Mouse (Mus musculus): Measurements from ENCODE around the gene Grsf1. TPM values are rescaled to one million over a fixed set of nuclear protein-coding genes. Genes with fewer than 3 reads are reported as not detected.

Gene Grsf1
- polyA plus RNA-seq, 1 experiment from 2014 or later: 91.0 TPM

- DNase-seq (ENCODE audit: low spot score) (no peak), ATAC-seq (replicated peaks; ENCODE audit: insufficient number of reproducible peaks, low FRiP score, low TSS enrichment, low read depth) (no peak)
- Histone ChIP-seq H3K27me3 (ENCODE audit: control insufficient read depth, insufficient read depth, low read length) (no peaks in the 10 kb centered on the region), H3K27ac (replicated peaks; ENCODE audit: low read depth, low read length) (no peak overlapping the region), H3K4me3 (ENCODE audit: low read depth, low read length) (no peak overlapping the region), H3K36me3 (replicated peaks; ENCODE audit: control insufficient read depth, insufficient read depth, low read depth, low read length) (peaks cover 14% of the 10 kb centered on the region), H3K4me1 (ENCODE audit: control insufficient read depth, insufficient read depth, low read length) (no peaks in the 10 kb centered on the region), H3K9me3 (replicated peaks; ENCODE audit: control insufficient read depth, low read length) (no peaks in the 10 kb centered on the region), H3K4me2 (ENCODE audit: low read depth, low read length) (no peak overlapping the region), H3K9ac (replicated peaks; ENCODE audit: low read length) (no peak overlapping the region)
- 96% methylated on average over 3 of the region's 3 CpGs for WGBS
Observed at GRCm38 (mm10) chr5:88663151-88663550, 12.8 kb downstream of the Grsf1 start.

- Histone ChIP-seq H3K9ac (replicated peaks; ENCODE audit: low read length) (no peak overlapping the region), H3K4me3 (ENCODE audit: low read depth, low read length) (no peak overlapping the region), H3K36me3 (replicated peaks; ENCODE audit: control insufficient read depth, insufficient read depth, low read depth, low read length) (no peaks in the 10 kb centered on the region; the same call in none of the 2 replicates), H3K4me2 (ENCODE audit: low read depth, low read length) (no peak overlapping the region), H3K4me1 (ENCODE audit: control insufficient read depth, insufficient read depth, low read length) (no peaks in the 10 kb centered on the region), H3K9me3 (replicated peaks; ENCODE audit: control insufficient read depth, low read length) (no peaks in the 10 kb centered on the region), H3K27ac (replicated peaks; ENCODE audit: low read depth, low read length) (no peak overlapping the region), H3K27me3 (ENCODE audit: control insufficient read depth, insufficient read depth, low read length) (no peaks in the 10 kb centered on the region)
- WGBS: 92% methylated on average over 1 of the region's 1 CpGs
- DNase-seq (ENCODE audit: low spot score) (no peak), ATAC-seq (replicated peaks; ENCODE audit: insufficient number of reproducible peaks, low FRiP score, low TSS enrichment, low read depth) (no peak; the same call in 1 of the 2 replicates)
Observed at GRCm38 (mm10) chr5:88657868-88658267, 18.1 kb downstream of the Grsf1 start.

GRCm38 (mm10) chr5:88652589-88652988 lies 23.4 kb downstream of the Grsf1 start:
- no peak overlapping the region for H3K27ac ChIP-seq (replicated peaks; ENCODE audit: low read depth, low read length)
- H3K27me3 ChIP-seq (ENCODE audit: control insufficient read depth, insufficient read depth, low read length): no peaks in the 10 kb centered on the region
- ATAC-seq (replicated peaks; ENCODE audit: insufficient number of reproducible peaks, low FRiP score, low TSS enrichment, low read depth) (no peak), DNase-seq (ENCODE audit: low spot score) (no peak)
- 83% methylated on average over 5 of the region's 5 CpGs for WGBS
- H3K36me3 ChIP-seq (replicated peaks; ENCODE audit: control insufficient read depth, insufficient read depth, low read depth, low read length): peaks cover 2% of the 10 kb centered on the region; the same call in 1 of the 2 replicates
- H3K4me2 ChIP-seq (ENCODE audit: low read depth, low read length): no peak overlapping the region
- H3K4me3 ChIP-seq (ENCODE audit: low read depth, low read length): no peak overlapping the region
- no peaks in the 10 kb centered on the region for H3K9me3 ChIP-seq (replicated peaks; ENCODE audit: control insufficient read depth, low read length)
- H3K4me1 ChIP-seq (ENCODE audit: control insufficient read depth, insufficient read depth, low read length): no peaks in the 10 kb centered on the region
- H3K9ac ChIP-seq (replicated peaks; ENCODE audit: low read length): no peak overlapping the region

- H3K4me1 ChIP-seq (ENCODE audit: control insufficient read depth, insufficient read depth, low read length): no peaks in the 10 kb centered on the region
- no peak overlapping the region for H3K4me3 ChIP-seq (ENCODE audit: low read depth, low read length)
- H3K27me3 ChIP-seq (ENCODE audit: control insufficient read depth, insufficient read depth, low read length): no peaks in the 10 kb centered on the region
- DNase-seq (ENCODE audit: low spot score) (no peak), ATAC-seq (replicated peaks; ENCODE audit: insufficient number of reproducible peaks, low FRiP score, low TSS enrichment, low read depth) (no peak)
- H3K4me2 ChIP-seq (ENCODE audit: low read depth, low read length): no peak overlapping the region
- 90% methylated on average over 17 of the region's 17 CpGs for WGBS
- H3K27ac ChIP-seq (replicated peaks; ENCODE audit: low read depth, low read length): no peak overlapping the region
- peaks cover 2% of the 10 kb centered on the region; the same call in 1 of the 2 replicates for H3K36me3 ChIP-seq (replicated peaks; ENCODE audit: control insufficient read depth, insufficient read depth, low read depth, low read length)
- H3K9me3 ChIP-seq (replicated peaks; ENCODE audit: control insufficient read depth, low read length): no peaks in the 10 kb centered on the region
- no peak overlapping the region for H3K9ac ChIP-seq (replicated peaks; ENCODE audit: low read length)
Observed at GRCm38 (mm10) chr5:88649250-88650173, 26.5 kb downstream of the Grsf1 start.

- no peak for ATAC-seq (replicated peaks; ENCODE audit: insufficient number of reproducible peaks, low FRiP score, low TSS enrichment, low read depth)
- WGBS: 76% methylated on average over 5 of the region's 5 CpGs
- DNase-seq (ENCODE audit: low spot score): no peak
Observed at GRCm38 (mm10) chr5:88645405-88645804, 30.6 kb downstream of the Grsf1 start.

GRCm38 (mm10) chr5:88644901-88645300 lies 31.1 kb downstream of the Grsf1 start:
- no peak overlapping the region for H3K4me3 ChIP-seq (ENCODE audit: low read depth, low read length)
- ATAC-seq (replicated peaks; ENCODE audit: insufficient number of reproducible peaks, low FRiP score, low TSS enrichment, low read depth) (no peak), DNase-seq (ENCODE audit: low spot score) (no peak)
- H3K27ac ChIP-seq (replicated peaks; ENCODE audit: low read depth, low read length): no peak overlapping the region
- peaks cover 3% of the 10 kb centered on the region; the same call in 1 of the 2 replicates for H3K36me3 ChIP-seq (replicated peaks; ENCODE audit: control insufficient read depth, insufficient read depth, low read depth, low read length)
- 85% methylated on average over 2 of the region's 2 CpGs for WGBS
- H3K9me3 ChIP-seq (replicated peaks; ENCODE audit: control insufficient read depth, low read length): no peaks in the 10 kb centered on the region
- no peaks in the 10 kb centered on the region for H3K27me3 ChIP-seq (ENCODE audit: control insufficient read depth, insufficient read depth, low read length)
- no peak overlapping the region for H3K4me2 ChIP-seq (ENCODE audit: low read depth, low read length)
- H3K9ac ChIP-seq (replicated peaks; ENCODE audit: low read length): no peak overlapping the region
- no peaks in the 10 kb centered on the region for H3K4me1 ChIP-seq (ENCODE audit: control insufficient read depth, insufficient read depth, low read length)

More at GRCm38 (mm10) chr5:88645405-88645804, 30.6 kb downstream of the Grsf1 start:
- H3K9me3 ChIP-seq (replicated peaks; ENCODE audit: control insufficient read depth, low read length): no peaks in the 10 kb centered on the region
- no peak overlapping the region for H3K4me2 ChIP-seq (ENCODE audit: low read depth, low read length)
- no peak overlapping the region for H3K4me3 ChIP-seq (ENCODE audit: low read depth, low read length)
- H3K4me1 ChIP-seq (ENCODE audit: control insufficient read depth, insufficient read depth, low read length): no peaks in the 10 kb centered on the region
- peaks cover 4% of the 10 kb centered on the region; the same call in 1 of the 2 replicates for H3K36me3 ChIP-seq (replicated peaks; ENCODE audit: control insufficient read depth, insufficient read depth, low read depth, low read length)
- H3K27ac ChIP-seq (replicated peaks; ENCODE audit: low read depth, low read length): no peak overlapping the region
- H3K27me3 ChIP-seq (ENCODE audit: control insufficient read depth, insufficient read depth, low read length): no peaks in the 10 kb centered on the region
- no peak overlapping the region for H3K9ac ChIP-seq (replicated peaks; ENCODE audit: low read length)

GRCm38 (mm10) chr5:88643491-88643890 lies 32.5 kb downstream of the Grsf1 start:
- 91% methylated on average over 9 of the region's 9 CpGs for WGBS
- Histone ChIP-seq H3K27ac (replicated peaks; ENCODE audit: low read depth, low read length) (no peak overlapping the region), H3K4me1 (ENCODE audit: control insufficient read depth, insufficient read depth, low read length) (no peaks in the 10 kb centered on the region), H3K4me2 (ENCODE audit: low read depth, low read length) (no peak overlapping the region), H3K36me3 (replicated peaks; ENCODE audit: control insufficient read depth, insufficient read depth, low read depth, low read length) (peaks cover 3% of the 10 kb centered on the region; the same call in 1 of the 2 replicates), H3K4me3 (ENCODE audit: low read depth, low read length) (no peak overlapping the region), H3K9ac (replicated peaks; ENCODE audit: low read length) (no peak overlapping the region), H3K9me3 (replicated peaks; ENCODE audit: control insufficient read depth, low read length) (no peaks in the 10 kb centered on the region), H3K27me3 (ENCODE audit: control insufficient read depth, insufficient read depth, low read length) (no peaks in the 10 kb centered on the region)
- DNase-seq (ENCODE audit: low spot score) (no peak), ATAC-seq (replicated peaks; ENCODE audit: insufficient number of reproducible peaks, low FRiP score, low TSS enrichment, low read depth) (no peak)

GRCm38 (mm10) chr5:88642786-88643185 lies 33.2 kb downstream of the Grsf1 start:
- no peaks in the 10 kb centered on the region for H3K27me3 ChIP-seq (ENCODE audit: control insufficient read depth, insufficient read depth, low read length)
- no peak overlapping the region for H3K27ac ChIP-seq (replicated peaks; ENCODE audit: low read depth, low read length)
- no peak overlapping the region for H3K4me2 ChIP-seq (ENCODE audit: low read depth, low read length)
- 88% methylated on average over 9 of the region's 9 CpGs for WGBS
- H3K9me3 ChIP-seq (replicated peaks; ENCODE audit: control insufficient read depth, low read length): no peaks in the 10 kb centered on the region
- no peak for ATAC-seq (replicated peaks; ENCODE audit: insufficient number of reproducible peaks, low FRiP score, low TSS enrichment, low read depth)
- no peaks in the 10 kb centered on the region for H3K4me1 ChIP-seq (ENCODE audit: control insufficient read depth, insufficient read depth, low read length)
- H3K4me3 ChIP-seq (ENCODE audit: low read depth, low read length): no peak overlapping the region
- no peak for DNase-seq (ENCODE audit: low spot score)
- H3K9ac ChIP-seq (replicated peaks; ENCODE audit: low read length): no peak overlapping the region
- H3K36me3 ChIP-seq (replicated peaks; ENCODE audit: control insufficient read depth, insufficient read depth, low read depth, low read length): peaks cover 3% of the 10 kb centered on the region; the same call in 1 of the 2 replicates

Measured in embryonic facial prominence, embryonic 11.5 days (tissue).